Mouse (Mus musculus): ENCODE results near the gene Rgs6. TPM values are rescaled to one million over a fixed set of nuclear protein-coding genes. Genes with fewer than 3 reads are reported as not detected.

The Rgs6 gene
- polyA plus RNA-seq (2015; fragmentation: Nextera tagmentation; extraction: Ambion mirVana) = 1.3 and 1.4 TPM in 2 replicates

GRCm38 (mm10) chr12:82588017-82588416, at the start of gene Rgs6:
TSS of gene Rgs6 (plus strand) at chr12:82588292.

